Mouse (Mus musculus): ENCODE data around the gene Pithd1.

GRCm38 (mm10) chr4:135945706-135946105, 41.4 kb downstream of the Pithd1 start:
- no peak for TF ChIP-seq CTCF (IDR thresholded peaks at IDR 0.05; ENCODE audit: control insufficient read depth, insufficient read depth, insufficient replicate concordance, low read depth, low read length)
- TF ChIP-seq POLR2A (IDR thresholded peaks at IDR 0.05; ENCODE audit: control insufficient read depth, low read depth, low read length), result no peak
